Mouse (Mus musculus) heart, embryonic 11.5 days (tissue): ENCODE measurements around the gene Fndc3b. TPM values are rescaled to one million over a fixed set of nuclear protein-coding genes. Genes with fewer than 3 reads are reported as not detected.

ENCODE experiments used
- ATAC-seq: fragments of 200-750 bp; cut with Nextera tagmentation; replicated peaks from 2 replicates; pipeline ENCODE4 v1.8.0; 2017; ENCODE audit warnings: moderate library complexity; ENCODE audit not compliant: insufficient number of reproducible peaks, low FRiP score, low TSS enrichment
- H3K27ac ChIP-seq: fragments of 300-500 bp; sonication (generic); 2 replicates; pipeline ENCODE4 v1.5.1; 2014; ENCODE audit warnings: mild to moderate bottlenecking, low read depth, low read length
- H3K27me3 ChIP-seq: fragments of 300-500 bp; sonication (generic); 2 replicates; pipeline ENCODE4 v1.6.1; 2014; ENCODE audit warnings: mild to moderate bottlenecking, low read length, mixed read lengths; ENCODE audit not compliant: control insufficient read depth, insufficient read depth
- H3K36me3 ChIP-seq: fragments of 300-500 bp; sonication (generic); 2 replicates; pipeline ENCODE4 v1.6.1; 2014; ENCODE audit warnings: mild to moderate bottlenecking, low read length, moderate library complexity, mixed read lengths; ENCODE audit not compliant: control insufficient read depth, insufficient read depth
- H3K4me1 ChIP-seq: fragments of 300-500 bp; sonication (generic); 2 replicates; pipeline ENCODE4 v1.6.1; 2014; ENCODE audit warnings: low read length; ENCODE audit not compliant: control insufficient read depth, insufficient read depth
- H3K4me2 ChIP-seq: fragments of 300-500 bp; sonication (generic); 2 replicates; pipeline ENCODE4 v1.6.1; 2014; ENCODE audit warnings: mild to moderate bottlenecking, moderate library complexity
- H3K4me3 ChIP-seq: fragments of 300-500 bp; sonication (generic); 2 replicates; pipeline ENCODE4 v1.5.1; 2014; ENCODE audit warnings: low read depth, low read length
- H3K9ac ChIP-seq: fragments of 300-500 bp; sonication (generic); 2 replicates; pipeline ENCODE4 v1.6.1; 2014; ENCODE audit warnings: mild to moderate bottlenecking, low read depth, low read length, moderate library complexity
- H3K9me3 ChIP-seq: fragments of 300-500 bp; sonication (generic); replicated peaks from 2 replicates; pipeline ENCODE4 v1.6.1; 2016; ENCODE audit warnings: low read length; ENCODE audit not compliant: control insufficient read depth
- WGBS: fragments of 180-500 bp; shearing (Covaris S2); extraction: QIAGEN DNeasy Blood & Tissue Kit; methylation state at CpG from one replicate; pipeline ENCODE4 v1.1.7; 2014; ENCODE audit not compliant: insufficient replicate concordance; 5-methylcytosine and 5-hydroxymethylcytosine counted together
- polyA plus RNA-seq: library from polyadenylated mRNA; unstranded; fragments of >200 nt; fragmentation: Nextera tagmentation; extraction: Ambion mirVana; gene quantifications from 2 replicates; pipeline ENCODE4 v1.2.1, GENCODE M21; 2014

Gene Fndc3b
- polyA plus RNA-seq, 1 experiment from 2014 or later = 28.6 TPM

GRCm38 (mm10) chr3:27631112-27631511, 80.0 kb downstream of the Fndc3b start:
- H3K27ac ChIP-seq = peak overlapping the region; percentile 62
- no peak overlapping the region for H3K4me2 ChIP-seq
- no peaks in the 10 kb centered on the region for H3K27me3 ChIP-seq
- H3K4me1 ChIP-seq = peaks cover 21% of the 10 kb centered on the region
- no peaks in the 10 kb centered on the region for H3K9me3 ChIP-seq
- ATAC-seq = peak; percentile 44; the same call in 1 of the 2 replicates
- H3K4me3 ChIP-seq = no peak overlapping the region
- 43% methylated on average over 7 of the region's 7 CpGs for WGBS
- H3K36me3 ChIP-seq = no peaks in the 10 kb centered on the region; the same call in 1 of the 2 replicates
- H3K9ac ChIP-seq = no peak overlapping the region

GRCm38 (mm10) chr3:27629716-27630115, 81.4 kb downstream of the Fndc3b start:
- Histone ChIP-seq H3K36me3 (no peaks in the 10 kb centered on the region; the same call in 1 of the 2 replicates), H3K9ac (no peak overlapping the region), H3K27ac (no peak overlapping the region), H3K9me3 (no peaks in the 10 kb centered on the region), H3K4me2 (no peak overlapping the region), H3K4me3 (no peak overlapping the region), H3K27me3 (no peaks in the 10 kb centered on the region), H3K4me1 (peaks cover 30% of the 10 kb centered on the region)
- 93% methylated on average over 5 of the region's 5 CpGs for WGBS
- ATAC-seq = no peak

- no peaks in the 10 kb centered on the region for H3K27me3 ChIP-seq
- no peaks in the 10 kb centered on the region for H3K36me3 ChIP-seq
- ATAC-seq = no peak
- H3K4me2 ChIP-seq = no peak overlapping the region
- no peaks in the 10 kb centered on the region for H3K9me3 ChIP-seq
- H3K9ac ChIP-seq = no peak overlapping the region
- no peak overlapping the region for H3K4me3 ChIP-seq
- H3K27ac ChIP-seq = peak overlapping the region; percentile 72; the same call in 1 of the 2 replicates
- H3K4me1 ChIP-seq = peaks cover 28% of the 10 kb centered on the region
- 75% methylated on average over 8 of the region's 8 CpGs for WGBS
Observed at GRCm38 (mm10) chr3:27626301-27626700, 84.8 kb downstream of the Fndc3b start.

- Histone ChIP-seq H3K9me3 (no peaks in the 10 kb centered on the region), H3K4me1 (peaks cover 25% of the 10 kb centered on the region), H3K36me3 (no peaks in the 10 kb centered on the region), H3K4me3 (no peak overlapping the region), H3K4me2 (peak overlapping the region; percentile 17; the same call in 1 of the 2 replicates), H3K27me3 (no peaks in the 10 kb centered on the region), H3K27ac (peak overlapping the region; percentile 72), H3K9ac (no peak overlapping the region)
- no peak for ATAC-seq
- 40% methylated on average over 8 of the region's 8 CpGs for WGBS
Observed at GRCm38 (mm10) chr3:27625592-27625985, 85.5 kb downstream of the Fndc3b start.

GRCm38 (mm10) chr3:27624974-27625591, 86.0 kb downstream of the Fndc3b start:
- Histone ChIP-seq H3K9ac (no peak overlapping the region), H3K4me3 (no peak overlapping the region), H3K4me2 (peak overlapping the region; percentile 17), H3K9me3 (no peaks in the 10 kb centered on the region), H3K27me3 (no peaks in the 10 kb centered on the region), H3K36me3 (no peaks in the 10 kb centered on the region), H3K4me1 (peaks cover 25% of the 10 kb centered on the region), H3K27ac (peak overlapping the region; percentile 72)
- WGBS = 39% methylated on average over 12 of the region's 12 CpGs
- no peak for ATAC-seq

- Histone ChIP-seq H3K4me1 (peaks cover 37% of the 10 kb centered on the region), H3K27ac (no peak overlapping the region), H3K36me3 (no peaks in the 10 kb centered on the region), H3K4me2 (no peak overlapping the region), H3K9ac (no peak overlapping the region), H3K27me3 (no peaks in the 10 kb centered on the region), H3K4me3 (no peak overlapping the region), H3K9me3 (no peaks in the 10 kb centered on the region)
- ATAC-seq = no peak
- 61% methylated on average over 4 of the region's 4 CpGs for WGBS
Observed at GRCm38 (mm10) chr3:27622451-27622850, 88.7 kb downstream of the Fndc3b start.

- peaks cover 47% of the 10 kb centered on the region for H3K4me1 ChIP-seq
- no peaks in the 10 kb centered on the region for H3K36me3 ChIP-seq
- H3K4me2 ChIP-seq = no peak overlapping the region
- H3K27me3 ChIP-seq = no peaks in the 10 kb centered on the region
- WGBS = 66% methylated on average over 4 of the region's 4 CpGs
- H3K9me3 ChIP-seq = no peaks in the 10 kb centered on the region
- H3K27ac ChIP-seq = no peak overlapping the region
- no peak overlapping the region for H3K9ac ChIP-seq
- H3K4me3 ChIP-seq = no peak overlapping the region
- ATAC-seq = no peak
Observed at GRCm38 (mm10) chr3:27621176-27621575, 89.9 kb downstream of the Fndc3b start.

GRCm38 (mm10) chr3:27617733-27618132, 93.4 kb downstream of the Fndc3b start:
- no peak overlapping the region; the same call in 1 of the 2 replicates for H3K9ac ChIP-seq
- no peak overlapping the region for H3K27ac ChIP-seq
- H3K4me1 ChIP-seq = peaks cover 42% of the 10 kb centered on the region
- 73% methylated on average over 9 of the region's 9 CpGs for WGBS
- no peaks in the 10 kb centered on the region for H3K27me3 ChIP-seq
- H3K36me3 ChIP-seq = no peaks in the 10 kb centered on the region
- no peak for ATAC-seq
- H3K4me2 ChIP-seq = no peak overlapping the region
- H3K9me3 ChIP-seq = no peaks in the 10 kb centered on the region
- no peak overlapping the region for H3K4me3 ChIP-seq

- H3K4me1 ChIP-seq = peaks cover 42% of the 10 kb centered on the region
- no peak overlapping the region; the same call in 1 of the 2 replicates for H3K9ac ChIP-seq
- peak overlapping the region; percentile 57; the same call in 1 of the 2 replicates for H3K27ac ChIP-seq
- no peaks in the 10 kb centered on the region for H3K36me3 ChIP-seq
- no peaks in the 10 kb centered on the region for H3K27me3 ChIP-seq
- H3K9me3 ChIP-seq = no peaks in the 10 kb centered on the region
- no peak for ATAC-seq
- no peak overlapping the region for H3K4me3 ChIP-seq
- no peak overlapping the region for H3K4me2 ChIP-seq
- WGBS = 64% methylated on average over 1 of the region's 1 CpGs
Observed at GRCm38 (mm10) chr3:27617237-27617499, 93.9 kb downstream of the Fndc3b start.
